Mouse (Mus musculus): ENCODE results near the gene Cst11.
"Not testable (repeated sequence)": the region's sequence is repeated elsewhere in the genome, so short reads cannot be mapped to it uniquely, and the experiment has no call there.

Cst11 gene

DNA sequence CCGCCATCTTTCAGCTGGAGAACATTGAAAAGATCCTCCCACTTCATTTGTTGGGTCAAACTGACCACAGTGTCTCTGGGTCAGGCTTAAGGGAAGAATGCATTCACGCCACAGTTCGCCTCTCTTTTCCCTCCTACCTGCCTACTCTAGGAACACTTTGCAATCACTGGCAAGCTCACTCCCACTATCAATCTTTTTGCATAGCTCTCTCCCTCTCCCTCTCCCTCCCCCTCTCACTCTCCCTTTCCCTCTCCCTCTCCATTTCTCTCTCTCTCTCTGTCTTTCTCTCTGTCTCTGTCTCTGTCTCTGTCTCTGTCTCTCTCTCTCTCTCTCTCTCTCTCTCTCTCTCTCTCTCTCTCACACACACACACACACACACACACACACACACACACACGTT lies at the start of gene Cst11:
Gene Cst11, minus strand, starts transcription at position 101 of the 400 bp plus-strand sequence.
- DNase-seq (ENCODE audit: low spot score) = not testable (repeated sequence)

DNA sequence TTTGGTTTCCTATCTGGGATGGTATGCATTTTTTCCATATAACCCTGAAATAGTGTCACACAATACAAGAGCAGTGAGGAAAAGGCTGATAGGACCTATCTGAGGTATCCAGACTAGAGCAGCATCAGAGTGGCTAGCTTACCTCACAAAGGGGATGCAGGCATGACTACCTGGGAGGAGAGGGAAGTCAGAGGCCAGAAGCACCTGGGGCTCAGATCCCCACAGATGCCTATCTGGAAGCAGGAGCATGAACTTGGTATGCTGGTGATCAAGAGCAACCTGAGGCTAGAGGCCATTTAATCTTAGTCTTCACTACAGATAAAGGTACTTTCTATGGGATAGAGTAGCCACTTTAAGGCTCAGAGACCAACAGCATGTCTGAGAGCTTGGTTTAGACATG lies 48.6 kb upstream of the Cst11 start, which contains the start of gene Cst13:
Gene Cst13, plus strand, starts transcription at position 173 of the 400 bp plus-strand sequence.
- no peak for DNase-seq (ENCODE audit: low spot score)

DNA sequence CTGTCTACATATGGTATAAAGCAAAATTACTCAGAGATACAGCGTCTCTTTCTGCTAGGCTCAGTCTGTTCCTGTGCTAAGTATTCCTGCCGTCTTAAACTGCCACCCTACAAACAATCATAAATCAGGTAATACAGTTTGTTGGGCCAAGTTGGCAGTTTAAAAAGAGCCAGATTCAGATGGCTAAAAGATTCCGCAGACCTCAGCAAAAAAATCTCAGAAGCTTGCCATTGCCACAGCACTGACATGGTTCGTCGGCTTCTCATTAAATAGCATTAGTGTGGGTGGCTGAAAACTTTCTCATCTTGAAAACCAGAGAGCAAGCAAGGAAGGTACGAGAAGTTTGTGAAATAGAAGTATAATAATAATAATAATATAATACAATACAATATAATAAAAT lies 35.4 kb upstream of the Cst11 start:
- DNase-seq (ENCODE audit: low spot score) = no peak

DNA sequence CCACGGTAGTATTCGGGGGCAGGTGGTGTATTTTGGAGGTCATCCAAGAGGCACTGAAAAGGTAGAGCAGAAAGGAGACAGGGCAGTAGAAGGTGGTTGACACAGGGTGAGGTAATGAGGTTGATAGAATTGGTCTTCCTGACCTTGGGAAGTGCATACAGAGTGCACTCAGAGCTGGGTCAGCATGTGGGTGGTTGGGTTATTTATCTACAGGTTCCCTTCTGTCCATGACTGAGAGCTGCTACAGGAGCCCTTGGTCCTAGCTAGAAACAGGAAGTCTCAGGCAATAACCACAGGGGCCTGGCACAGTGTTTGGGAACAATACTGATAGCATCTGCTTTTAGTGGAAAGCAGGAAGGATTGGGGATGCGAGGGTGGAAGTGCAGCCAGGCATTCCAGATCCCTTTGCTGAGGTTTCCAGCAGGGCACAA lies 30.2 kb upstream of the Cst11 start:
- no peak for DNase-seq (ENCODE audit: low spot score)

DNA sequence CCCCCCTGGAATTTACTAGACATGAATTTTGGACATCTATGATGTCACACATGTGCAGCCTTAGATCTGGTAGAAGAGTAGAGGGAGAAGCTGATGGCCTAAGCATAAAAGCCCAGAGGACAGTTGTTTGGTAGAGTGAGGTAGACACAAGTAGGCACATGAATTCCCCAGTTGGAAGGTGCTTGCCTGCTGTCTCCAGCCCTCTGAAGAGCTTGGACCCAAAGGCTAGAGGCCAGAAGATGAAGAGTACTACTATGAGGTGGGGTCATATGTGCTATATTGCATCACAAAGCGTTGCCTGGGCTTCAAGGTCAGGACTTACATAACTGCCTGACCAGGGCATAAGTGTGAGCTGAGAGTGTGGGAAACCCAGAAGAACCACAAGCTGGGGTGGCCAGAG lies 27.2 kb upstream of the Cst11 start, which contains the start of gene Cst8:
Gene Cst8, plus strand, starts transcription at position 301 of the 400 bp plus-strand sequence.
- DNase-seq (ENCODE audit: low spot score) = no peak

DNA sequence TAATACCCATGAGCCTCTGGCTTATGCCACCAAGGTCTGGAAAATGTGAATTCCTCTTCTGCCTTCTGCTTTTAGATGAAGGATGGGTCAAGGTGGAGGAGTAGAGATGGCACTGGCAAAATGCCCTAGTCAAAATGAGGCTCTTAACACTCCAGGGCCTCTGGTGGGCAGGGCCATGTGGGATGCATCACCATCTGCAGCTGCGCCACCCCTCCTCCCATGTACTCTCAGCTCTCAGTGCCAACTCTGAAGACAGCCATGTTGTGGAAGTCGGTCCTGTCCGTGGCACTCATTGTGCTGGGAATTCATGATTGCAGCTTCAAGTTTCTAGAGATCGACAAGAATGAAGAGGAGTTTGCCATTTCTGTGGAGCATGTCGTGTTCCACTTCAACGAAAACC lies 17.8 kb upstream of the Cst11 start, which contains the start of gene Cst12:
Gene Cst12, plus strand, starts transcription at position 220 of the 400 bp plus-strand sequence.
- DNase-seq (ENCODE audit: low spot score) = no peak

DNA sequence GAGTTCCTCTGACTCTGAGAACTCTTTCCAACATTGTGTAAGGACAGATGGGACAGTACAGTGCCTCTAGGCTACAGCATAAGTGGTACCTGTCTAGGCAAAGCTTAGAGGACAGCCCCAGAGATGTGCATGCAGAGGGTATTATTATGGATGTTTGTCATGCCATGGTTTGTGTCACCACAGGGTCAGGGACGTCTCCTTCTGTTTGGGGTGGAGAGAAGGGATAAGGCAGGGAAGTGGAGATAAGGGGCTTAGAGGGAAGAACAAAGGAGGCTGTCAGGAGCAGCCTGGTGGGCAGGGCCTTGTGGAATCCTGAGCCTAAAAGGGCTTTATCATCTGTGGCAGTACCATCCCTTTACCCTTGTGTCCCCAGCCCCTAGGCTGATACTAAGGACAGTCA lies 10.4 kb upstream of the Cst11 start, which contains the start of gene 8030411F24Rik:
Gene 8030411F24Rik, plus strand, starts transcription at position 301 of the 400 bp plus-strand sequence.
- DNase-seq (ENCODE audit: low spot score) = no peak

DNA sequence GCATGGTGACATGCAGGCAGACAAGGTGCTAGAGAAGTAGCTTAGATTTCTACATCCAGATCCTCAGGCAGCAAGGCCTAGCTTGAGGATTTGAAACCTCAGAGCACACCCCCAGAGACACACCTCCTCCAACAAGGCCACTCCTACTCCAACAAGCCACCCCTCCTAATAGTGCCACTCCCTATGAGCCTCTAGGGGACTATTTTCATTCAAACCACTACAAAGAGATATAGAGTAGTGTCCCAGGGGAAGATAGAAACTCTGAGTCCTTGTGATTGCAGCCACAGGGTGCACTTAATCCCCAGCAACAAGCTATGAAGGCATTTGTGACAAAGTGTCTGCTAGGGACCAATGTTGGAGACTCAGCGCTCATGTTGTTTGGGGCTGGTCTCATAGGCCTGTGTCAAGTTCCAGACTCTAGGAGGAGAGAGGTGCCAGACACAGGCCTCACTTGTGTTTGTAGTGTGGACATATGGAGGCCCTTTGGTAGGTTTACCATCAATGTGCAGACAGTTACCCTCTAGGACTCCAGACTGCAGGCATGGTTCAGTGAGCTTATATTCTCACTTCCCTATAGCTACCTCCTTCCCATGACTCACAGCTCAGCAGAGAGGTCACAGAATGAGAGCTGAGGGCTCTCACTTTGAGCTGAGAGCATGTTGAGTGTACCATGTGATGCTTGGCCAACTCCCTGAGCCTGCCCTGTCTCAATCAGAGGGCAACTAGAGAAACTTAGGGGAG lies 7.5 kb downstream of the Cst11 start:
- DNase-seq (ENCODE audit: low spot score) = no peak

DNA sequence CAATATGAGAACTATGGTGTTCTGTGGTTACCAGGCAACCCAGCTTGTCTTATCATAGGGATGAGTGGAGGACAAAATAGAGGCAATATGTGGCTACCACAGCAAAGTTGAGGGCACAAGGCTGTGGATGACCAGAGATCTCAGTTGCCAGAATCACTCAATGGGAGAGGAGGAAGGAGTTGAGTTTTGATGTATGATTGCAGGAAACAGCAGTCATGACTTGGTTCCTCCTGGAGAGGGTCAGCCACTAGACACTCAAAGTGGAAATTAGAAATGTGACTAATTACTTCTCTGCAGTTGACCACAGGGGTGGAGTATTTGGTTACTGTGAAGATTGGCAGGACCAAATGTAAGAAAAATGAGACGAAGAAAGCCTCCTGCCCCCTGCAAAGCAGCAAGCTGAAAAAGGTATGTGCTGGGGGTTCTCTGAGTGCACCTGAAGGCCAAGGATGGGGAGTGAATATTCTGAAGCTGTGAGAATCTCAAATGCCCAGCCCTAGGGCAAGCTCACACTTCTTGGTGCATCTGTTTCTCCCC lies 16.9 kb downstream of the Cst11 start:
- no peak for DNase-seq (ENCODE audit: low spot score)

DNA sequence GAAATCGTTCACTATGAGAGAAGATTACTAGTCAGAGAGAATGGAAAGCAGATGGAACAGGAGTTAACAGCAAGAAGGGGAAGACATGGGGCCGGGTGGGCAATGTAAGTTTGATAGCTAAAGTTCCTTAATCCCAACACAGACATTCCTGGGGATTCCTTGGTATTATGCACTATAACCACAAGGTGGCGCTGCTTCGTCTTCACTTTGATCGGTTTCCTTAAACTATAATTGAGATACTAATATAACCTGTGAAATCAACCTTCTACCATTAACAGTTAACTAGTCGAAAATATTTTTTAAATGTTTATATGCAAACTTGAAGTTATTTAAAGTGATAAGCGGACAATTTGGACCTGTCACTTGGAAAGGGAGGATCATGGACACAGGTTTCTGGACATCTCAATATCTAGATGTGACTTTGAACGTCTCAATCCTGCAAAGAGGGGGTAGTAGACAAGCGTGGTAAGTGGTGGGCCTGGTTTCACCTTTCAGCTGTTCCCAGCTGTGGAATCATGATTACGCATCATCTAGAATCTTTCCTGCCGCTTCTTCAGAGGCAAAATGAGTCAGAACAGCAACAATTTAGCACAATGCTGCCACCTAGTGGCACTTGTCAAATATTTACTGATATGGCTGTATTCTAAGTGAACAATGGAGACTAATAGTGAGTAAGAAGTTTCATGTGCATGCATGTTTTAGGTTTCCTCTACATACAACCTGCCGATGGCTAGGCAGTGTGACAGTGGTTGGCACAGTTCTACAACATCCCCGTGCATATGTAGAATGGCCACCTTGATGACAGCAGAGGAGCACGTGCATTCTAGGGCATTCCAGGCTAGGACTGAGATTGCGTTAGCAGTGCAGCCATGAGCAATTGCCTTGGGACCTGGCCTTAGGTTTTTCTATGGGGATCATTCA lies 19.1 kb downstream of the Cst11 start:
- DNase-seq (ENCODE audit: low spot score) = peak; percentile 57

DNA sequence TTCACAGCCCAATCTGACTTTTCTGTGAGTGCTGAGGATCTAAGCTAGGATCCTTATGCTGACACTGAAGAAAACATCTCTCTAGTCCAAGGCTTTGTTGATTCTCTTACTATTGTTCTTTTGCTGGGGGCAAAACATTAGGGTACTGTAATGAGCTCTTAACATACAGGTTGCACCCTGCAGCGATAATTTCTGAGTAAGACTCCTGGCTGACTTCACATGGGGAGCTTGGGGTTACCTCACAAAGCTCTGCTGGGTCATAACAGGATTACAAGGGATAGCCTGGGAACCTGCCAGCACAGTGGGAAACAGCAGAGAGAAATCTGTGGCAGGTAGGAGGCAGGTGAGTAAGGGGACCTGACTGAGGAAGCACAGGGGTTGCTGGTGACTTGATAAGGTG lies 21.2 kb downstream of the Cst11 start, which contains the start of gene Cstl1:
Gene Cstl1, plus strand, starts transcription at position 301 of the 400 bp plus-strand sequence.
- no peak for DNase-seq (ENCODE audit: low spot score)

DNA sequence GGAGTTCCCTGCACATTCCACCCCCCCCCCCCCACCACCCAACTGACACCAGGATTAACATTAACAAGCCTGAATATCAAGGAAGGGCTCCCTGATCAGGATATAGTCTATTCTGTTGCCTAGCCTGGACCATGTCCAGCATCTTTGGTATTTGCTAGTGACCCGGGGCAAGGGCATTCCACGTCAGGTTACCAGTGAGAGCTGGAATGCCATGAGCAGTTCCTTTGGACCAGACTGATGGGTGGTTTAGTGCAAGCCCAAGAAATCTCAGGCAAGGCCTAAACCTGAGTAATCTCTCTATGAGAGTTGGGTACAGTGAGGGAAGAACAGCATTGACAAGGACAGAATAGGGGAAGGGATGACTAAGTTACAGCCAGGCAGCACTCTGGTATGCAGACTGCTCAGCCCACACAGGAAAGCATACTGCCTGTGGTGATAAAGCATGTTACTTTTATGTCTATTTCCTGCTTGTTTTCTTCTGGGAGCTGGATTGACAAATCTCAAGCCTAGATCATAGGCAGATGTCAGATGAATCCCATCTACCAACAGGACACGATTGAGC lies 27.4 kb downstream of the Cst11 start:
- DNase-seq (ENCODE audit: low spot score) = no peak

DNA sequence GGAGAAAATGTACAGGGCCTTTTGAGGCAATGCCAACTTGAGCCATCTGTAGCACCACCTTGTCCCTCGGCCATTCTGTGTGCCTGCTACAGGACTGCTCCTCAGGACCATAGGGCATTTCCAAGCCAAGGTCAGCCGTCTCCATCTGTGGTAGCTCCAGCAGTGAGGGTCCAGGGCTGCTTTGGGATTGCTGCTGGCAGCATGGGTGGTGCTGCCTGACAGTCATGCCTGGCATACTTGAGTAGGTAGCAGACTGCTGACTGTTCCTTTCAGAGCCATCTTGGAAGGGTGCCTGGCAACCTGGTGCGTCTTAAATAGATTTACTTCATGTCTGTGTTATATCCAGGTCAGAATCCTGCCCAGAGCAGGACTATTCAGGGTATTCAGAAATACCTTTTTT lies 28.3 kb downstream of the Cst11 start:
- no peak for DNase-seq (ENCODE audit: low spot score)

DNA sequence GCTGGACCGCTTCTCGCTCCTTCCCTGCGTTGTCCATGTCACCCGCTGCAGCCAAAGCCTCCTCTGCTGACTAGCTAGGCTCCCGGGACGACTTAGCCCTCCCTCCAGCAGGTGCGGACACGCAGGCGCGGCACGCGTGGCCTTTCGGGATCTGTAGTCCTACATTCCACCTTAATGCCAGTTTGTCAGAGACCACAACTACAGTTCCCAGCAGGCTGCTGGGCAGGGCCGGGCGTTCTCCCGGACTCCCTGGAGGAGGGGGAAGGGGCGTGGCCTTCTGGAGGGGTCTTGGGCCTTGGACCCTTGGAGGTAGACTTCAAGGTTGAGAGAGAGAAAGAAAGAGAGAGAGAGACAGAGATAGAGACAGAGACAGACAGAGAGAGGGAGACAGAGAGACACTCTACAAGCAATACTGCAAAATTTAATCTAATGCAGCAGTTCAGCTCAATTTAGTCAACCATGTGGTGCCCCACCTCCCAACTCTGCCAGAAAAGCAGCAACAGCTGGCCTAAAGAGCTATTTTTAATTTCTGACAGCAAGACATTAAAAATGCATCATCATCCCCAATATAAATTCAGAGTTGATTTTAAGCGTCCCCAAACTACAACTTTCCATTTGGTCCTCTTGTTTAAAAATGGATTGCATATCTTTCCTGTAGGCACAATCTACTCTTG lies 38.8 kb downstream of the Cst11 start, which contains the start of gene Napb:
Gene Napb, minus strand, starts transcription at position 141 of the 674 bp plus-strand sequence.
- peak; percentile 93 for DNase-seq (ENCODE audit: low spot score)

DNA sequence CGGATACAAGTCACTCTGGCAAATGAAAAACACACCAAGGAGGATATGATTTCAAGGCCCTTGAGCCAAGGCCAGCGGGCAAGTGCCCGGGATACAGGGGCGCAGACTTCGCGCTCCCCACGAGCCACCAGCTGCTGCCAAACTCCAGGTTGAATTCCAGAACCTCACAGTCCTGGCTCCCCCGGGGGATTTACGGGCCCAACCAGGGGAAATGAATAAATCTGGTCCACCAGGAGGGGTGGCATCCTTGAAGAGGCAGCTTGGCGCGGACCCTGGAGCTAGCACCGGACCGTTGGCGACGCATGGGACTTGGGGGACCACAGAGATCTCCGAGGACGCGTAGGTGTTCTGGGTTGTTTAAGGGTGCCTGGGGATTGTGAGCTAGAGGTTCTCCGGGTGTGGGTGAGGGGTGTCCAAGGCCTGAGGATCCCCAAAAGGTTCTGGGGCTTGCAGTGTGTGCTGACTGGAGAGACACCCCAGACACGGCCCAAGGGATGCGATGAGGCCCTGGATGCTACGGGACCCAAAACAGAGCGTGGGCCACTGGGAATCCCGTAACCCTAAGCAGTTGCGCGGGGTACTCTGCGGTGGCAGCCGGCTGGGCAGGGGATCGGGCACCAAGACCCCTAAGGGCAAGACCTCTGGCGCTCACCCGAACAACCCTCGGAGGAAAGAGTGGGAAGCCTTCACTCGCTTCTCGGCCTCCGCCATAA lies 39.5 kb downstream of the Cst11 start:
- DNase-seq (ENCODE audit: low spot score) = no peak

DNA sequence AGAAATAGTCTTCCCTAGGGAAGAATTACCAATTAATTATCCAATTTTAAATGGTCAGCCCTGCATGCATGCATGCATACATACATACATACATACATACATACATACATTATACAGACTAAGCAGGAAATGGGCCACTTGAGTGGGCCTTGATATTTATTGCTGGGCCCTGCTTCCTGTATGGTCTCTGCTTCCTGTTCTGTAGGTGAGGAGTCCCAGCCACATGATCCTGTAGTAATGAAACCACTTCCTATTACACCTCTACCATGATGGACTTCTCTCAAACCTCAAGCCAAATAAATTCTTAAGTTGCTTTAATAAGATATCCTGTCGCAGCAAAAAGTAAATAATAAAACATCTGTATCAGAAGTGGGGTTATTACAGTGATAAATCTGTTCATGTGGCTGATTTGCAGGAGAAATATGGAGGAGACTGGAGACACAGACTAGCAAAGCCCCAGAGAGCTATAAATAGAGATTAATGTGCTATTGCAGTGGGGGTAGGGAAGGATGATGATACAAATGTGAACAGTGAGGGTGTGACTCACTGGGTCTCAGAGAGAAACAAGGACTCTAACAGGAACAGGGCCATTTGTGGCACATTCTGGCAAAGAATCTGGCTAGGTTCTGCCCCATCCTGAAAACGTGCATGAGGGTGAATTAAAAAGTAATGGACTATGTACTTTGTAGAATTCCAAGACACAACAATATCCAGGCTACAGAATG lies 51.9 kb downstream of the Cst11 start:
- no peak for DNase-seq (ENCODE audit: low spot score)
